Mouse (Mus musculus) ES-E14 (cell line): Measurements from ENCODE around the gene Musk.

ENCODE experiments used
- HCFC1 ChIP-seq: IDR thresholded peaks from 2 replicates; pipeline ENCODE4 v1.6.1; 2012; ENCODE audit warnings: low read length, inconsistent platforms, borderline replicate concordance; ENCODE audit not compliant: insufficient read depth
- ZC3H11A ChIP-seq: IDR thresholded peaks from 2 replicates; pipeline ENCODE4 v1.6.1; 2012; ENCODE audit warnings: low read depth, mild to moderate bottlenecking, inconsistent platforms, low read length, borderline replicate concordance

- TF ChIP-seq HCFC1 (no peak), ZC3H11A (no peak)
These were observed 27.6 kb downstream of the Musk start for GRCm38 (mm10) chr4:58313344-58313743.
